Mouse (Mus musculus): ENCODE results near the gene Mfrp. TPM values are rescaled to one million over a fixed set of nuclear protein-coding genes. Genes with fewer than 3 reads are reported as not detected.

Mfrp gene
- total RNA-seq (2021) = not detected
- long read RNA-seq, experiment 1 = 0 reads
- long read RNA-seq, experiment 2 = 0 reads

GRCm38 (mm10) chr9:44101490-44101889 lies at the start of gene Mfrp:
Mfrp (plus strand) TSS chr9:44101729.
- no peak for DNase-seq
- intact Hi-C loops (cut with DNase I) = no loop called here

- intact Hi-C loops (cut with DNase I) = no loop called here
- DNase-seq = no peak
These were observed 48.7 kb upstream of the Mfrp start for GRCm38 (mm10) chr9:44052855-44053254.

DNA sequence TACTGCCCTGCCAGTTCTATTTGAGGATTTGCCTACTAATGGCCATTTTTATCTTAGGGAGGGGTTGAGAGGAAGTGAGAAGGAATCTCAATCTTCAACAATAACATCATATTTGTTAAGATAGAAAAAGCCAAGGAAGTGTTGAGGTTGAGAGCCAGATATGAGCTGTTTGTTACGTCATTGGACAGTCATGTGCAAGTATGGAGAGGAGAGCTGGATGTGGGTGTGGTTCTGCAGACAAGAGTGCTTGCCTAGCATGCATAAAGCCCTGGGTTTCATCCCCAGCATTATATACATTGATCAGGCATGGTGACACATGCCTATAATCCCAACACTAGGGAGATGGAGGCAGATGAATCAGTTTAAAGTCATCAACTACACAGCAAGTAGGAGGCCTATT lies 47.6 kb upstream of the Mfrp start:
- intact Hi-C loops (cut with DNase I) = no loop called here
- DNase-seq = no peak

- intact Hi-C loops (cut with DNase I) = no loop called here
These were observed 42.9 kb upstream of the Mfrp start for GRCm38 (mm10) chr9:44058606-44059005.

DNA sequence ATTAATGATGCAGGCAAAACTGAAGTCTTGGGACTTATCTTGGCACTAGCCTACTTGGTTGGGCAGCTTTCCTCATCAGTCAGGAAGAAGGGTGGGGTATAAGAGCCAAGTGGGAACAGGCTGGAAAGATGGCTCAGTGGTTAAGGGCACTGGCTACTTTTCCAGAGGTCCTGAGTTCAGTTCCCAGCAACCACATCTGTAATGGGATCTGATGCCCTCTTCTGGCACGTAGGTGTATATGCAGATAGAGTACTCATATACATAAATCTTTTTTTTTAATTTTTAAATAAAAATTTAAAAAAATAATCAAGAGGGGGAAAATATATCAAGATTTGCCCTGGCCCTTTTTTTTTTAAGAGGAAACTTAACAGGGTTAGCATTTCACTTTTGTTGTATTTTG lies 36.4 kb upstream of the Mfrp start:
- DNase-seq = no peak
- intact Hi-C loops (cut with DNase I) = loop anchor here (5.0 kb wide), 1 partner anchor 42 kb away; the partner anchor contains the start of gene C1qtnf5

More at GRCm38 (mm10) chr9:44058606-44059005, 42.9 kb upstream of the Mfrp start:
- DNase-seq = no peak

- DNase-seq = peak; percentile 100
- intact Hi-C loops (cut with DNase I) = loop anchor here (5.0 kb wide), 1 partner anchor 40 kb away; the partner anchor contains the start of gene C1qtnf5
These were observed 34.7 kb upstream of the Mfrp start, which contains the start of gene Usp2 for GRCm38 (mm10) chr9:44066785-44067225. Usp2 (plus strand) TSS chr9:44067021.

DNA sequence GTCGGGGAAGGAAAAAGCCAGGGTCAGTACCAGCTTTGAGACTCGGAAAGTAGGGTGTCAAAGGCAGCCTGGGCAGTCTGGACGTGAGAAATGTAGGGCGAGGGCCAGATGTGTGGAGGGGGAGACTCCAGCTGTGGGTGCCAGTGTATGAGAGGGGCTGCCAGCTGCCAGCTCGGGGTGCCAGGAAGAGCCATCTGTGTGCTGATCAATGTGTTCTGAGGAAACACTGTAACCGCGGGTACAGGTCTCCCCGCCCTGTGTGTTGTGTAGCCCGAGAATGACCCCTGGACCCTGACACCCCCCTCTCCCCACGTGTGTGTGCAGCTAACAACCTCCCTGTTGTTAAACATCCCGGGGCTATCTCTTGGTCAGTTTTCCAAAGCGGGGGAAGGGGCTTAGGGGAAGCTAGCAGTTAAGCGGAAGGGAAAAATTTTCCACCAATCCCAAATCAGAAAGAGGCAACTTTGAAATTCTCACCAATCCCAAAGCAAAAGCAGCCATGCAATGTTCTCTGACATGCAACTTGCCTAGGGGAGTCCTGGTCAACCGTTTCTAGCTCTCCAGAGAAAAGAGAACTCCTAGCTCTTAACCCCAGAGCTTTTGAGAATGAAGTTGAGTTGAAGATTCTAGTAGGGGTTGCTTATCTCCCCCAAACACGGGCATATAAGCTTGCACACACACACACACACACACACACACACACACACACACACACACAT lies 34.1 kb upstream of the Mfrp start:
- intact Hi-C loops (cut with DNase I) = loop anchor here (5.0 kb wide), 1 partner anchor 40 kb away; the partner anchor contains the start of gene C1qtnf5

DNA sequence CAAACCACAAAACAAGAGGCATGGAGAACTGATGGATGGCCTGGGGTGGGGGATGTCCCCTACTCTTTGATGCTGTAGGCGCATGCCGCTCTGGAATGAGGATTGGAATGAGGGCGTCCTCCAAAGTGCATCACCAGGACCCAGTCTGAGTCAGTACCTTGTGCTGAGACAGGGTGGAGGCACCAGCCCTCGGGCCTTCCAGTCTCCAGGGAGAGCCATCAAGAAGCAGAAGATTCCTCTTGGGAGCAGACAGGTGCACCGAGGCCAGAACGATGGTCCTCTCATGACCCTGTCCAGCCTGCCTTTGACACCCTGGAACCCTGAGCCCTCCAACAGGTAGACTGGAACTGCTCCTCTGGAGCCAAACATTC lies 33.6 kb upstream of the Mfrp start:
- intact Hi-C loops (cut with DNase I) = loop anchor here (5.0 kb wide), 1 partner anchor 39 kb away; the partner anchor contains the start of gene C1qtnf5
- DNase-seq = no peak

More for the DNA sequence above, 34.1 kb upstream of the Mfrp start:
- no peak for DNase-seq

DNA sequence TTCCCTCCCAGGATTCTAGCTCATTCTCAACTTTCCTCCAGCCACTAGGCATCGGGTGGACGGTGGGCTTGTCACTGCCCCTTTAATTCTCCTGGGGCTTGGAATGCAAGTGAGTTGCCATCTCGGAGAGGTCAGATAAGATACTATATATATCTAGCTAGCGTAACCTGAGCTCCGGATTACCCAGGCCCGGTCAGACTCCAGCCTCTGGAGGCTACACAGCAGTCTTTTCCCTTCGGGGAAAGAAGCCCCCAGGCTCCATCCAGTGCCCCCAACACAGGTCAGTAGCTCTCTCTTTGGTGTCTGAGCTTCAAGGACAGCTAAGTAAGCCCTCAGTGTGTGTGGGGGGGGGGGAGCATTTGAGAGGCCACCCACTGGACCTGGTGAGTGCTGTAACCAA lies 32.3 kb upstream of the Mfrp start:
- intact Hi-C loops (cut with DNase I) = loop anchor here (5.0 kb wide), 1 partner anchor 38 kb away; the partner anchor contains the start of gene C1qtnf5

DNA sequence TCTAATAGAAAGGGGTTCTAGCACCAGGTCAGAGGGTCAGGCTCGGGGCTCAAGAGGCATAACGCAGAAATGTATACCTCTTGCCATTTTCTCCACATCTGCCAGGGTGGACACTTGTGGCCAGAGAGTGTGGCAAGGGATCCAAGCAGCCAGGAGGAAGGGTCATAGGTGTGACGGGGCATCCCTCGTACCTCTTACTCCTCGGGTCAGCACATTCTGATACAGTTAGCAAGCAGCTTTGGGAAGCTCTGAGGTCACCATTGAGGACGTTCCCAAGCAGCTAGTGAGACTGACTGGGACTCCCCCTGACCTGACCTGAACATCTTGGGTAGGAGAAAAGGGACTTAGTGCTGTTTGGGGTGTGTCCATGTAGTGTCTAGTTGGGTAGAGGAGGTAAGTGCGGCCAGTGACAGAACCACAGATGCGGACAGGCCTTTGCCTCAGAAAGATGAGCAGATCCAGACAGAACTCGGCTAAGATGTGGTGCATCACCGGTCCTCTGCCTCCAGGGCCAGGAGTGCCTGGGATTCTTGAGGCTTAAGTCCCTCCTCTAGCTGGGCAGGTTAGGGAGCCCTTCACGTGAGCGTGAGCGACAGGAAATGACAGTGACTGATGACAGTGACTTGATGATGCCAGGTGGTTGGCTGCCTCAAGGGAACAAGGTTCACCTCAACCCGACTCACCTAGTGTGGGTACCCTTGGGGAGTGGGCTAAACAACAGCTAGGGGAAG lies 31.3 kb upstream of the Mfrp start:
- no peak for DNase-seq
- intact Hi-C loops (cut with DNase I) = no loop called here

More for the DNA sequence above, 32.3 kb upstream of the Mfrp start:
- no peak for DNase-seq

GRCm38 (mm10) chr9:44070844-44071231 lies 30.7 kb upstream of the Mfrp start:
- intact Hi-C loops (cut with DNase I) = no loop called here

GRCm38 (mm10) chr9:44071914-44072598 lies 29.5 kb upstream of the Mfrp start:
- peak in 1 of 2 experiments; percentile 39 for DNase-seq
- intact Hi-C loops (cut with DNase I) = no loop called here

More at GRCm38 (mm10) chr9:44070844-44071231, 30.7 kb upstream of the Mfrp start:
- DNase-seq = no peak

DNA sequence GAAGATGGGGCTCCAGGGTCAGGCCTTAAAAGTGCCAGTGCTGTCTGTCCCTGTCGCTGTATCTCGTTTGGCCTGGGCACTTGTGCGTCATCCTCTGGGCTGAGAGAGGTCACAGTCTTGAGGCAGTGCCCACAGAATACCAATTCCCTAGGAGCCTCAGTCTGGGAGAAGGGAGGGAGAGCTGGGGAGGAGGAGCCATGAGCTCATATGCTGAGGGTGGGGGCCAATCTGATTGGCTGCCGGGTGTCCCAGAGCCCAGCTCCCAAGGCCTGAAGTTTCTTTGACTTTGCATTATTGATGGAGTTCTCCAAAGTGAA lies 29.0 kb upstream of the Mfrp start:
- peak; percentile 39 to 53 for DNase-seq
- intact Hi-C loops (cut with DNase I) = no loop called here

DNA sequence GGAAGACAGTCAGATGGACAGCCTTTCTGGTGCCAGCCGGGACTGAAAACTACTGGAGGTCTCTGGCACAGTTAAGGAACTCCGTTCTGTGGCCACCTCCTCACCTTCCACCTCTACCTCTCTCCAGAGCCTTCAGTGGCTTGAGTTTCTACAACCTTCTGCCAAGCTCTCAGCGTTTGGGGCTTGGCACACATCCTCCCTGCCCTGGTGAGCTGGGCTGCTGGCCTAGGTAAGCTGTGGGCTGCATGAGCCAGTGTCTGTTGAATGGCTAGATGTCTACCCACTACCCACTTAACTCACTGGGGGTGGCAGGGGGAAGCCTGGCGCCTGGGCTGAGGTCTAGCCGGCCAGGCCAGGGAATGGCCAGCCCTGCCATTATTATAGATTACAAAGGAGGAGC lies 28.4 kb upstream of the Mfrp start:
- no peak for DNase-seq
- intact Hi-C loops (cut with DNase I) = loop anchor here (1.0 kb wide), 1 partner anchor 19 kb away; no protein-coding TSS in a partner anchor

DNA sequence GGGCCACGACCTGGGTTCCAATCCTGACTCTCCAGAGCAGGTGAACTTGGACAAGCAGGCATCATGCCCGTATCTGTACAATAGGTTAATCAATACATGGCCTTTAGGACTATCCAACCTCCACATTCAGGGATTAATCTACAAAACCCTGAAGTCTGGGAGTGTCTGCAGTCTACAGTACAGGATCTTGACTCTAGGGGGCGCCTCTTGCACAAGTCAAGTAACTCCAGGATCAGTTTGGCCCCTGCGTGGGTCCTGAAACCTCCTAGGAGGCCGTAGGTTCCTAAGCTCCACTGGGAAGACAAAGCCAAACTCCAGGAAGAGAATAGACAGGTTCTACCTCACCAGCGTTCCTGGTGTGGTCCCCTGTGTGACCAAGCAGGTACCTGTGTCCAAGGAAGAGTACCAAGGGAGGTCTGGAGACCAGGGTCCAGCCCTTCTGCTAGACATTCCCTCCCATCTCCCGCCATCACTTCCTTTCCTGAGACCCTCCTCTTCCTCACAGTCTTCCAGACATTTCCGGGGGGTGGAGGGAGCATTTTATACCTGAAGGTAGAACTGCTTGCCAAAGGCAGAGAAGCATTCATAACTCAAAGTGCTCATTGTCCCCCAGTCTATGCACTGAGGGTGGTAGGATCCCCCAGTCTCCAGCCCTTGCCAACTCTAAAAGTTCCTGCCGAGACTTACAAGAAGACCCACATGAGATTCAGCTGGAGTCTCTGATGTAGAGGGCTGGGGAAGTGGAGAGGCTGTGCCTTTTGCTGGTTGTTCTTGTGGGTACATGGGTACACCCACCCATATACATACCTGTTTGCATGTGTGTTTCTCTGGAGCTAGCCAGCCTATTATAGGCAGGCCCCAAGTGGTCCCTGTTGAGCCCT lies 26.9 kb upstream of the Mfrp start:
- intact Hi-C loops (cut with DNase I) = no loop called here
- peak in 1 of 2 experiments; percentile 50 for DNase-seq

DNA sequence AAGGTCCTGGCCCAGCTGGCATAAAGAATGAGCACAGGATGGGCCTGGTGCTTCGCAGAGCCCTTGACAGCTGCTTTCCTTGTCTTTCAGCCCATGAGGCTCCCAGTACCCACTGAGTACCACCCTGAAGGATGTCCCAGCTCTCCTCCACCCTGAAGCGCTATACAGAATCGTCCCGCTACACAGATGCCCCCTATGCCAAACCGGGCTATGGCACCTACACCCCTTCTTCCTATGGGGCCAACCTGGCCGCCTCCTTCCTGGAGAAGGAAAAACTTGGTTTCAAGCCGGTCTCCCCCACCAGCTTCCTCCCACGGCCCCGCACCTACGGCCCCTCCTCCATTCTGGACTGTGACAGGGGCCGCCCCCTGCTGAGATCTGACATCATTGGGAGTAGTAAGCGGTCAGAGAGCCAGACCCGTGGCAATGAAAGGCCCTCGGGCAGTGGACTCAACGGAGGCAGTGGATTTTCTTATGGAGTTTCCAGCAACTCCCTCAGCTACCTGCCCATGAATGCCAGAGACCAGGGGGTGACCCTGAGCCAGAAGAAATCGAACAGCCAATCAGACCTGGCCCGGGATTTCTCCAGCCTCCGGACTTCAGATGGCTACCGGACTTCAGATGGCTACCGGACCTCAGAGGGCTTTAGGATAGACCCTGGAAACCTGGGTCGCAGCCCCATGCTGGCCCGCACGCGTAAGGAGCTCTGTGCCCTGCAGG lies 26.1 kb upstream of the Mfrp start:
- no peak for DNase-seq
- intact Hi-C loops (cut with DNase I) = no loop called here

DNA sequence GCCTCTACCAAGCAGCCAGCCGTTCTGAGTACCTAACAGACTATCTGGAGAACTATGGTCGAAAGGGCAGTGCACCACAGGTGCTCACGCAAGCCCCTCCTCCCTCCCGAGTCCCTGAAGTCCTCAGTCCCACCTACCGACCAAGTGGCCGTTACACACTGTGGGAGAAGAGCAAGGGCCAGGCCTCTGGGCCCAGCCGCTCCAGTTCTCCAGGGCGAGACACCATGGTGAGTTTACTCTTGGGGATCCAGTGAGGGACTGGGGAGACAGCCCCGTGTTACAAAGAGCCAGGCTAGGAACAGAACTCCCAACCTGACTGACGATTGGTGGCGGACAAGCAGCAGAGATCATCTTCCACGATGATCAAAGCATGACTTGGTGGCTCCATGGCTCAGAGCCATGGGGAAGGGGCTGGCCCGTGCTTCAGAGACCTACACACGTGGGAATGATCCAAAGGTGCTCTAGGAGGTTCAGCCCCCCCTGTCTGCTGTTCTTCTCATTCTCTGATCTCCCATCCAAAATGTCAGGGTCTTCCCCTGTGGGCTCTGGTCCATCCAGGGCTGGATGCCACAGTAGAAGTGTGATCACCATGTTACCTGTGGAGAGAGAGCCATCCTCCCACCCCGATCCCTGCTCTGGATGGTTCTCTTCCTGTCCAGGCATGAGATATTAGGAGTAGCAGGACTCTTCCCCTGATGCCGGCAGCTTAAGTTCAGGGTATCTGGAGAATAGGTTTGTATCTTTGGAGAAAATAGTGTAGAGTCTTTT lies 25.3 kb upstream of the Mfrp start:
- DNase-seq = no peak
- intact Hi-C loops (cut with DNase I) = no loop called here

GRCm38 (mm10) chr9:44076764-44077120 lies 24.8 kb upstream of the Mfrp start:
- DNase-seq = peak; percentile 57 to 75
- intact Hi-C loops (cut with DNase I) = no loop called here
